Mouse (Mus musculus) testis, adult 2 months (tissue): ENCODE results near the gene Slc22a8.

ENCODE experiments used
- CTCF ChIP-seq: fragments of 200-500 bp; IDR thresholded peaks from 2 replicates; pipeline ENCODE4 v1.5.1; 2012; ENCODE audit warnings: low read depth, mild to moderate bottlenecking, inconsistent platforms, low read length, moderate library complexity; ENCODE audit not compliant: control insufficient read depth, insufficient read depth, insufficient replicate concordance
- POLR2A ChIP-seq: fragments of 200-500 bp; IDR thresholded peaks from 2 replicates; pipeline ENCODE4 v1.6.1; 2012; ENCODE audit warnings: low read depth, mild to moderate bottlenecking, inconsistent platforms, low read length, moderate library complexity; ENCODE audit not compliant: control insufficient read depth

- TF ChIP-seq CTCF (no peak), POLR2A (no peak)
These were observed 27.0 kb upstream of the Slc22a8 start for GRCm38 (mm10) chr19:8564021-8564420.
